Mouse (Mus musculus) heart, embryonic 16.5 days (tissue): ENCODE measurements around the gene Gm21738. TPM values are rescaled to one million over a fixed set of nuclear protein-coding genes. Genes with fewer than 3 reads are reported as not detected.
"Not testable (repeated sequence)": the region's sequence is repeated elsewhere in the genome, so short reads cannot be mapped to it uniquely, and the experiment has no call there.

Experiments used
- ATAC-seq: fragments of 200-750 bp; cut with Nextera tagmentation; replicated peaks from 2 replicates; pipeline ENCODE4 v1.8.0; 2017; ENCODE audit warnings: moderate number of reproducible peaks; ENCODE audit not compliant: insufficient read depth, low FRiP score; ENCODE audit errors: extremely low read depth
- H3K27ac ChIP-seq: fragments of 300-500 bp; sonication (generic); 2 replicates; pipeline ENCODE4 v1.5.1; 2014; ENCODE audit warnings: mild to moderate bottlenecking, low read length, control low read depth, moderate library complexity
- H3K27me3 ChIP-seq: fragments of 300-500 bp; sonication (generic); 2 replicates; pipeline ENCODE4 v1.6.1; 2014; ENCODE audit warnings: low read length, mixed read lengths; ENCODE audit not compliant: control insufficient read depth, insufficient read depth
- H3K36me3 ChIP-seq: fragments of 300-500 bp; sonication (generic); 2 replicates; pipeline ENCODE4 v1.6.1; 2014; ENCODE audit not compliant: control insufficient read depth, insufficient read depth
- H3K4me1 ChIP-seq: fragments of 300-500 bp; sonication (generic); 2 replicates; pipeline ENCODE4 v1.6.1; 2014; ENCODE audit warnings: low read length, mixed read lengths; ENCODE audit not compliant: control insufficient read depth, insufficient read depth
- H3K4me2 ChIP-seq: fragments of 300-500 bp; sonication (generic); 2 replicates; pipeline ENCODE4 v1.6.1; 2014; ENCODE audit warnings: low read depth, mild to moderate bottlenecking, control low read depth, low read length
- H3K4me3 ChIP-seq: fragments of 300-500 bp; sonication (generic); 2 replicates; pipeline ENCODE4 v1.5.1; 2014; ENCODE audit warnings: mild to moderate bottlenecking, control low read depth, low read length
- H3K9ac ChIP-seq: fragments of 300-500 bp; sonication (generic); 2 replicates; pipeline ENCODE4 v1.6.1; 2014; ENCODE audit warnings: low read length, control low read depth
- H3K9me3 ChIP-seq: fragments of 300-500 bp; sonication (generic); replicated peaks from 2 replicates; pipeline ENCODE4 v1.6.1; 2016; ENCODE audit warnings: low read length; ENCODE audit not compliant: control insufficient read depth
- WGBS: fragments of 180-500 bp; shearing (Covaris S2); extraction: QIAGEN DNeasy Blood & Tissue Kit; methylation state at CpG from one replicate; pipeline ENCODE4 v1.1.7; 2014; 5-methylcytosine and 5-hydroxymethylcytosine counted together
- polyA plus RNA-seq: library from polyadenylated mRNA; unstranded; fragments of >200 nt; fragmentation: Nextera tagmentation; extraction: Ambion mirVana; gene quantifications from 2 replicates; pipeline ENCODE4 v1.2.1, GENCODE M21; 2015

The Gm21738 gene
- polyA plus RNA-seq: 0.34 and 3.9 TPM in 2 replicates

- H3K9ac ChIP-seq, H3K36me3 ChIP-seq, H3K27me3 ChIP-seq, H3K4me1 ChIP-seq, H3K9me3 ChIP-seq, ATAC-seq, H3K4me2 ChIP-seq, H3K4me3 ChIP-seq, H3K27ac ChIP-seq: not testable (repeated sequence)
- 72% methylated on average over 7 of the region's 7 CpGs for WGBS
Measured at GRCm38 (mm10) chr14:19418830-19419229, at the start of gene Gm21738. Gene Gm21738 (minus strand): TSS chr14:19418930.

DNA sequence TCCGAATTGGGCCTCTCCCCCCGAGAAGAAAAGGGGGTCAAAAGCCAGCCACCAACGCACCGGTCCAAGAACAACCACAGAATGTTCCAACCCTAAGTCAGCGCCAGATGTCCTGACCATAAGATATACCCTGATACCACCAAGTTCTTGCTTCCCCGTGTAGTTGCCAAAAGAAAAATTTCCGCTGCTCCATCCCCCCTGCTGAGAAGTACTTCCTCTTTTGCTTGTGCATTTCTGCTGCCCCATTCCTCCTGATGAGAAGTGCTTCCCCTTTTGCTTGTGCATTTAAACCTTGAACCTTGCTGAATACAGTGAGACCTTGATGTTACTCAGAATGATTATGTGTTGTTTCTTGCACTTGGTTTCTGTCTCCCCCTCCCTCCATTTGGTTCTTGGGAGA lies 35.0 kb downstream of the Gm21738 start:
- not testable (repeated sequence) for H3K4me3 ChIP-seq, H3K9me3 ChIP-seq, ATAC-seq, H3K36me3 ChIP-seq, H3K9ac ChIP-seq, H3K4me2 ChIP-seq, H3K27ac ChIP-seq, H3K4me1 ChIP-seq, H3K27me3 ChIP-seq
- WGBS: 69% methylated on average over 7 of the region's 7 CpGs

Other genes starting within 250 kb of the Gm21738 start
- gene Gm2244, start 131.0 kb upstream of the Gm21738 start, polyA plus RNA-seq: 0.21 and 0.47 TPM in 2 replicates
- 2.4 and 3.0 TPM in 2 replicates for gene Gm2237, start 166.2 kb upstream of the Gm21738 start, polyA plus RNA-seq
- not detected in 2 replicates for gene Gm5458, start 183.7 kb upstream of the Gm21738 start, polyA plus RNA-seq